Mouse (Mus musculus): ENCODE results near the gene Ubxn1. TPM values are rescaled to one million over a fixed set of nuclear protein-coding genes. Genes with fewer than 3 reads are reported as not detected.

The Ubxn1 gene
- polyA plus RNA-seq, 1 experiment from 2014 or later, result 164 TPM

GRCm38 (mm10) chr19:8897865-8898495, 26.7 kb downstream of the Ubxn1 start, which contains the start of gene Ganab:
TSS of gene Ganab (plus strand) at chr19:8898071.
- 2% methylated on average over 53 of the region's 53 CpGs for WGBS
- H3K27me3 ChIP-seq (replicated peaks; ENCODE audit: insufficient read depth, low read length), result no peaks in the 10 kb centered on the region
- peak within 1 kb of the TSS; percentile 91 for H3K9ac ChIP-seq (replicated peaks; ENCODE audit: low read depth)
- peak within 1 kb of the TSS; percentile 95 for H3K4me3 ChIP-seq (ENCODE audit: low read depth, low read length)
- TF ChIP-seq CTCF (IDR thresholded peaks at IDR 0.05) (peak; percentile 40), EP300 (IDR thresholded peaks at IDR 0.05) (no peak)
- peaks cover 6% of the 10 kb centered on the region; the same call in 1 of the 2 replicates for H3K4me1 ChIP-seq (ENCODE audit: insufficient read depth, low read depth, low read length)
- peak within 1 kb of the TSS; percentile 92 for H3K4me2 ChIP-seq (replicated peaks; ENCODE audit: low read depth, low read length)
- H3K27ac ChIP-seq (ENCODE audit: low read length), result peak within 1 kb of the TSS; percentile 88
- no peaks in the 10 kb centered on the region for H3K9me3 ChIP-seq (ENCODE audit: low read length)
- H3K36me3 ChIP-seq (ENCODE audit: insufficient read depth, low read length), result no peaks in the 10 kb centered on the region
- peak; percentile 100 for ATAC-seq
- peak; percentile 99 for DNase-seq (ENCODE audit: low spot score)

GRCm38 (mm10) chr19:8898576-8898975, 27.3 kb downstream of the Ubxn1 start:
- DNase-seq (ENCODE audit: low spot score) (peak; percentile 57), ATAC-seq (no peak)
- Histone ChIP-seq H3K4me2 (replicated peaks; ENCODE audit: low read depth, low read length) (peak overlapping the region; percentile 92), H3K4me3 (ENCODE audit: low read depth, low read length) (peak overlapping the region; percentile 95), H3K36me3 (ENCODE audit: insufficient read depth, low read length) (no peaks in the 10 kb centered on the region), H3K9me3 (ENCODE audit: low read length) (no peaks in the 10 kb centered on the region), H3K4me1 (ENCODE audit: insufficient read depth, low read depth, low read length) (peaks cover 6% of the 10 kb centered on the region; the same call in 1 of the 2 replicates), H3K27ac (ENCODE audit: low read length) (peak overlapping the region; percentile 88), H3K27me3 (replicated peaks; ENCODE audit: insufficient read depth, low read length) (no peaks in the 10 kb centered on the region), H3K9ac (replicated peaks; ENCODE audit: low read depth) (peak overlapping the region; percentile 91)
- TF ChIP-seq CTCF (IDR thresholded peaks at IDR 0.05) (no peak), EP300 (IDR thresholded peaks at IDR 0.05) (no peak)
- 3% methylated on average over 13 of the region's 13 CpGs for WGBS

GRCm38 (mm10) chr19:8899079-8899478, 27.8 kb downstream of the Ubxn1 start:
- H3K4me1 ChIP-seq (ENCODE audit: insufficient read depth, low read depth, low read length), result peaks cover 3% of the 10 kb centered on the region; the same call in 1 of the 2 replicates
- ATAC-seq, result no peak
- H3K36me3 ChIP-seq (ENCODE audit: insufficient read depth, low read length), result no peaks in the 10 kb centered on the region

GRCm38 (mm10) chr19:8903412-8903811, 32.1 kb downstream of the Ubxn1 start:
- Histone ChIP-seq H3K27ac (ENCODE audit: low read length) (no peak overlapping the region), H3K4me1 (ENCODE audit: insufficient read depth, low read depth, low read length) (peaks cover 3% of the 10 kb centered on the region; the same call in 1 of the 2 replicates), H3K4me2 (replicated peaks; ENCODE audit: low read depth, low read length) (no peak overlapping the region), H3K27me3 (replicated peaks; ENCODE audit: insufficient read depth, low read length) (no peaks in the 10 kb centered on the region), H3K4me3 (ENCODE audit: low read depth, low read length) (no peak overlapping the region), H3K36me3 (ENCODE audit: insufficient read depth, low read length) (peaks cover 29% of the 10 kb centered on the region; the same call in 1 of the 2 replicates), H3K9ac (replicated peaks; ENCODE audit: low read depth) (no peak overlapping the region), H3K9me3 (ENCODE audit: low read length) (no peaks in the 10 kb centered on the region)
- ATAC-seq (no peak), DNase-seq (ENCODE audit: low spot score) (no peak)
- TF ChIP-seq CTCF (IDR thresholded peaks at IDR 0.05) (no peak), EP300 (IDR thresholded peaks at IDR 0.05) (no peak)
- 90% methylated on average over 5 of the region's 5 CpGs for WGBS

More at GRCm38 (mm10) chr19:8899079-8899478, 27.8 kb downstream of the Ubxn1 start:
- no peaks in the 10 kb centered on the region for H3K9me3 ChIP-seq (ENCODE audit: low read length)
- 33% methylated on average over 3 of the region's 3 CpGs for WGBS
- no peak overlapping the region for H3K4me3 ChIP-seq (ENCODE audit: low read depth, low read length)
- peak overlapping the region; percentile 92; the same call in 1 of the 2 replicates for H3K4me2 ChIP-seq (replicated peaks; ENCODE audit: low read depth, low read length)
- no peak for TF ChIP-seq EP300 (IDR thresholded peaks at IDR 0.05)
- TF ChIP-seq CTCF (IDR thresholded peaks at IDR 0.05), result no peak
- H3K27me3 ChIP-seq (replicated peaks; ENCODE audit: insufficient read depth, low read length), result no peaks in the 10 kb centered on the region
- peak overlapping the region; percentile 91; the same call in 1 of the 2 replicates for H3K9ac ChIP-seq (replicated peaks; ENCODE audit: low read depth)
- no peak for DNase-seq (ENCODE audit: low spot score)
- H3K27ac ChIP-seq (ENCODE audit: low read length), result no peak overlapping the region

- H3K36me3 ChIP-seq (ENCODE audit: insufficient read depth, low read length), result peaks cover 66% of the 10 kb centered on the region
- no peak overlapping the region for H3K9ac ChIP-seq (replicated peaks; ENCODE audit: low read depth)
- 86% methylated on average over 6 of the region's 6 CpGs for WGBS
- no peaks in the 10 kb centered on the region for H3K27me3 ChIP-seq (replicated peaks; ENCODE audit: insufficient read depth, low read length)
- H3K4me1 ChIP-seq (ENCODE audit: insufficient read depth, low read depth, low read length), result no peaks in the 10 kb centered on the region
- ATAC-seq (no peak), DNase-seq (ENCODE audit: low spot score) (no peak)
- H3K4me3 ChIP-seq (ENCODE audit: low read depth, low read length), result no peak overlapping the region
- H3K9me3 ChIP-seq (ENCODE audit: low read length), result no peaks in the 10 kb centered on the region
- no peak overlapping the region for H3K4me2 ChIP-seq (replicated peaks; ENCODE audit: low read depth, low read length)
- no peak overlapping the region for H3K27ac ChIP-seq (ENCODE audit: low read length)
- TF ChIP-seq EP300 (IDR thresholded peaks at IDR 0.05), result no peak
Observed at GRCm38 (mm10) chr19:8908531-8908930, 37.2 kb downstream of the Ubxn1 start.

- peaks cover 81% of the 10 kb centered on the region for H3K36me3 ChIP-seq (ENCODE audit: insufficient read depth, low read length)
- H3K4me3 ChIP-seq (ENCODE audit: low read depth, low read length), result no peak overlapping the region
- WGBS, result 91% methylated on average over 5 of the region's 5 CpGs
- no peaks in the 10 kb centered on the region for H3K9me3 ChIP-seq (ENCODE audit: low read length)
- H3K4me2 ChIP-seq (replicated peaks; ENCODE audit: low read depth, low read length), result no peak overlapping the region
- no peaks in the 10 kb centered on the region for H3K27me3 ChIP-seq (replicated peaks; ENCODE audit: insufficient read depth, low read length)
- no peak overlapping the region for H3K9ac ChIP-seq (replicated peaks; ENCODE audit: low read depth)
- TF ChIP-seq EP300 (IDR thresholded peaks at IDR 0.05) (no peak), CTCF (IDR thresholded peaks at IDR 0.05) (no peak)
- H3K27ac ChIP-seq (ENCODE audit: low read length), result no peak overlapping the region
- DNase-seq (ENCODE audit: low spot score) (no peak), ATAC-seq (no peak)
- no peaks in the 10 kb centered on the region for H3K4me1 ChIP-seq (ENCODE audit: insufficient read depth, low read depth, low read length)
Observed at GRCm38 (mm10) chr19:8911810-8912209, 40.5 kb downstream of the Ubxn1 start.
